Mouse (Mus musculus) neural tube, embryonic 12.5 days (tissue): Measurements from ENCODE around the gene Plekhg5. TPM values are rescaled to one million over a fixed set of nuclear protein-coding genes. Genes with fewer than 3 reads are reported as not detected.

Experiments
- ATAC-seq: fragments of 200-750 bp; cut with Nextera tagmentation; 2 replicates; pipeline ENCODE4 v1.8.0; 2017; ENCODE audit warnings: low read depth, mild to moderate bottlenecking, moderate TSS enrichment, moderate library complexity; ENCODE audit not compliant: low FRiP score
- H3K27ac ChIP-seq: fragments of 300-500 bp; sonication (generic); 2 replicates; pipeline ENCODE4 v1.5.1; 2016
- H3K27me3 ChIP-seq: fragments of 300-500 bp; sonication (generic); replicated peaks from 2 replicates; pipeline ENCODE4 v1.6.1; 2016; ENCODE audit warnings: mild to moderate bottlenecking
- H3K36me3 ChIP-seq: fragments of 300-500 bp; sonication (generic); 2 replicates; pipeline ENCODE4 v1.6.1; 2016; ENCODE audit warnings: mild to moderate bottlenecking
- H3K4me1 ChIP-seq: fragments of 300-500 bp; sonication (generic); 2 replicates; pipeline ENCODE4 v1.6.1; 2016
- H3K4me2 ChIP-seq: fragments of 300-500 bp; sonication (generic); replicated peaks from 2 replicates; pipeline ENCODE4 v1.6.1; 2016; ENCODE audit warnings: mild to moderate bottlenecking
- H3K4me3 ChIP-seq: fragments of 300-500 bp; sonication (generic); 2 replicates; pipeline ENCODE4 v1.5.1; 2016
- H3K9ac ChIP-seq: fragments of 300-500 bp; sonication (generic); 2 replicates; pipeline ENCODE4 v1.6.1; 2016; ENCODE audit warnings: mild to moderate bottlenecking
- H3K9me3 ChIP-seq: fragments of 300-500 bp; sonication (generic); 2 replicates; pipeline ENCODE4 v1.6.1; 2016; ENCODE audit warnings: mild to moderate bottlenecking
- WGBS: fragments of 180-500 bp; shearing (Covaris S2); methylation state at CpG from one replicate; pipeline ENCODE4 v1.1.7; 2016; 5-methylcytosine and 5-hydroxymethylcytosine counted together
- polyA plus RNA-seq: library from polyadenylated mRNA; unstranded; fragments of >200 nt; fragmentation: Nextera tagmentation; extraction: Ambion mirVana; gene quantifications from 2 replicates; pipeline ENCODE4 v1.2.1, GENCODE M21; 2016

The Plekhg5 gene
- polyA plus RNA-seq, 1 experiment from 2014 or later = 10.6 TPM

DNA sequence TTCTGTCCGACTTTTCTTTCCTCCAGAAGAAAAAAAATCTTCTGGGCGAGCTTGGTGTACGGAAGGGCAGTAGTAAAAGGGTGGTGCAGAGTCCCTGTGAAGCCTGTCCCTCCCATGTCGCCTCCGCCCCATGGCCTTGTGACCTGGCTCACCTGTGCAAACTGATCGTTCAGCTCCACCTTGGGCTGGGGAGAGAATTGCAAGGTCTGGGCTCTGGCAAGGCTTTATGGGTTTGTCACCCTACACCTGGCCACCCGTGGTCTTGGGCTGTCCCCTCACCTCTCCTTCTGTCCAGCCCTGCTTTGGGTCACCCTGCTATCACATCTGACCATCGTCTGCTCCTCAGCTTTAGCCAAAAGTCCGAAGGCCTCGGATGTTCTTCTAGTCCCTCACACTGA, 60.5 kb downstream of the Plekhg5 start:
- ATAC-seq = no peak
- Histone ChIP-seq H3K36me3 (no peaks in the 10 kb centered on the region), H3K9me3 (no peaks in the 10 kb centered on the region), H3K27ac (no peak overlapping the region), H3K4me2 (no peak overlapping the region), H3K9ac (no peak overlapping the region), H3K4me3 (no peak overlapping the region), H3K27me3 (peaks cover 83% of the 10 kb centered on the region), H3K4me1 (peaks cover 20% of the 10 kb centered on the region)
- WGBS = 20% methylated on average over 10 of the region's 10 CpGs

DNA sequence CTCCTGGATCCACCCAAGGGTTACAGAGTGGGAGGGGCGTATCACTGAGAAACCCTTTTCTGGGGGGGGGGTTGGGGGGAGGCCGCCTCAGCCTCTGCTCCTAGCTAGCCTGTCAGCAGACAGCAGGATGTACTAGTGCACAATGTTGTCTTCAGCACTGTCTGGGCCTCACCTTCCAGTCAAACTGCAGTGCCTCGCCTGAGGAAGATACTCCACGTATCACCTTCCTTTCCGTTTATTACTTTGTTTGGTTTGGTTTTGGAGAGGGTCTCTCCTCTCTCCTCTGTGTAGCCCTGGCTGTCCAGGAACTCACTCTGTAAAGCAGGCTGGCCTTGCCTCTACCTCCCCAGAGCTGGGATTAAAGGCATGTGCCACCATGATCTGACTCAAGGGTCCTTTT, 60.9 kb downstream of the Plekhg5 start:
- Histone ChIP-seq H3K4me2 (no peak overlapping the region), H3K27ac (no peak overlapping the region), H3K36me3 (no peaks in the 10 kb centered on the region), H3K4me3 (no peak overlapping the region), H3K4me1 (peaks cover 20% of the 10 kb centered on the region), H3K27me3 (peaks cover 82% of the 10 kb centered on the region), H3K9me3 (no peaks in the 10 kb centered on the region), H3K9ac (no peak overlapping the region)
- WGBS = 44% methylated on average over 5 of the region's 5 CpGs
- no peak for ATAC-seq

DNA sequence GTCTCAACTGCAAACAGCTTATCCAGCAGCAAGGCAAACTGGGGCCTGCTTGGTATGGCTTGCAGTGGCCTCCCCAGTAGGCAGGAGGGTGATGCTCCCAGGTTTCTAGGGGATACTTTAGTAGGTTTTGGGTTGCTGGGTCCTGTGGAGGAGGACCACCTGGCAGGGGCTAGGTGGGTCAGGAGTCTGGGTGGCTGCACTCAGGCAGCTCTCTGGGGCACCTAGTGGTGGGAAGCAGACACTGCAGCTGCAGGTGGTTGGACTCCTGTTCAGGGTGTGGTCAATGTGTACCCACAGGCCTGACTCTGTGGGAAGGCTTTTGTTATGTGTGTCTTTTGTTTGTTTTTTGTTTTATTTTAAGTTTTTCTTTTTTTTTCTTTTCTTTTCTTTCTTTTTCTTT, 62.2 kb downstream of the Plekhg5 start:
- no peaks in the 10 kb centered on the region for H3K9me3 ChIP-seq
- no peak for ATAC-seq
- H3K9ac ChIP-seq = no peak overlapping the region
- H3K36me3 ChIP-seq = no peaks in the 10 kb centered on the region
- peaks cover 29% of the 10 kb centered on the region for H3K4me1 ChIP-seq
- peaks cover 77% of the 10 kb centered on the region for H3K27me3 ChIP-seq
- no peak overlapping the region for H3K27ac ChIP-seq
- no peak overlapping the region for H3K4me2 ChIP-seq
- H3K4me3 ChIP-seq = no peak overlapping the region

DNA sequence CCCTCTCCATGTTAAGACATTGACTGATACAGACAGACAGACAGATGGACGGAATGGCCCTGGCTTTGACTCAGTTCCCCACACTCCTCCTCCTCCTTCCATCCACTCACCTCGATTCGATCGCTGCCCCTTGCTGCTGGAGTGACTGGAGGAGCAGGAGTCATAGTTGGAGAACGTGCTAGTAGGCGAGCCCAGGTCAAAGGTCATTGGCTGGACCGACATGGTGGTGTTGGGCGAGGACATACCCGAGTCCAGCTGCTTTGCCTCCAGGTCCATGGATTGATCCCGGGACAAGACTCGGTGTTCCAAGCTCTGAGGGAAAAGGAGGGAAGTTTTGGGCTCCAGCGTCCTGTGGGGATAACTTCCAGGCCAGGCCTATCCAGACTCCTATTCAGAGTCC, 63.1 kb downstream of the Plekhg5 start:
- H3K4me1 ChIP-seq = peaks cover 28% of the 10 kb centered on the region
- H3K9me3 ChIP-seq = no peaks in the 10 kb centered on the region
- H3K27ac ChIP-seq = no peak overlapping the region
- H3K4me3 ChIP-seq = no peak overlapping the region
- peaks cover 68% of the 10 kb centered on the region for H3K27me3 ChIP-seq
- no peak overlapping the region for H3K4me2 ChIP-seq
- WGBS = 83% methylated on average over 12 of the region's 12 CpGs
- no peak overlapping the region for H3K9ac ChIP-seq
- H3K36me3 ChIP-seq = no peaks in the 10 kb centered on the region
- ATAC-seq = no peak

DNA sequence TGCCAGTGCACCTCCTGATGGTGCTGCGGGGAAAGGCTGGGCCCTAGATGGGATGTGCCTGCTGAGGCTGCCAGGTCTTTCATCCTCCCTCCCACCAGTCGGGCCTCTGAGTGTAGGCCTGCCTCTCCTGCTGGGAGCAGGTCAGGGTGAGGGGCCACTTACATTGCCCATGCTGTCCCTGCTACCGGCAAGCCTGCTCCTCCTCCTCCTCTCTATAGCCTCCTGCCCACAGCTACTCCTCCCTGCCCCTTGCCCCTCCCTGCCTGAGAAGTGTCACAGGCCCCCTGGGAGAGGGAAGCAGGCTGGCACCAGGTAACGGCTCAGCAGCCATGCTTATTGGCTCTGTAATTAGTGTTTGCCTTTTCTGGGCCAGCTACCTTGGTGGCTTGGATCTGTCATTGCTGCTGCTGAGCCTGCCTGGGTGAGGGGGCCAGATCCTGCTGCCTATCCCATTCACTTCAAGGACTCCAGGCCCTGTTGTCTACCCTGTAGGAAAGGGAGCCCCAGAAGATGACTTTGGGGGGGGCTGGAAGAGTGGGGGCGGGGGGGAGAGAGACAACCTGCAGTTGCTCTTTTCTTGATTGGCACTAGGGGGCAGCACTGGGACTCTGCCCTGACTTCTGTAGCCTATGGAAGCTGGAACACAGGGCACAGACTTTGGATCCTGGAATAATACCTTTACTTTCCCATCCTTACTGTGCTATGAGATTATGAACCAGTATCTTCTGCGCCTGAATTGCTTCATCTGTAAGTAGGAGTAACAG, 64.0 kb downstream of the Plekhg5 start:
- WGBS = 25% methylated on average over 6 of the region's 6 CpGs
- Histone ChIP-seq H3K4me3 (no peak overlapping the region), H3K4me2 (no peak overlapping the region), H3K9me3 (no peaks in the 10 kb centered on the region), H3K36me3 (no peaks in the 10 kb centered on the region), H3K27me3 (peaks cover 59% of the 10 kb centered on the region), H3K9ac (no peak overlapping the region), H3K4me1 (peaks cover 19% of the 10 kb centered on the region), H3K27ac (no peak overlapping the region)
- no peak for ATAC-seq

DNA sequence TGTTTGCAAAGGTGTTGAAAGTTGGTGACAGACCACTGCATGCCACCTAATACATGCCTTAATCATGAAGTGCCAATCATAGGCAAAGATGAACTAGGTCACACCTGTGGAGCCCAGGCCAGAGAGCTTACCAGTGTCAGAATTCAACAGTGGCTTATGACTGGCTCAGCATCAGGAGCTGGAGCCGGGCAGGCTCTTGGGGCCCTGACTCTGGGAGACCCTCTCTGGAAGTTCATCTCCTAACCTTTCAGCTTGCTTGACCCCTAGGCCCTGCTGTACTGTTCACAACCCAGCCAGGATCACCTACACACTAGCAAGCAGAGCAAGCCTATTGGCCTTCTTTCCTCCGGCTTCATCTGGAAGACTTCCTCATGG, 64.6 kb downstream of the Plekhg5 start:
- no peaks in the 10 kb centered on the region for H3K9me3 ChIP-seq
- no peak for ATAC-seq
- H3K9ac ChIP-seq = no peak overlapping the region
- WGBS = 93% methylated on average over 2 of the region's 2 CpGs
- H3K4me3 ChIP-seq = no peak overlapping the region
- no peak overlapping the region for H3K27ac ChIP-seq
- no peaks in the 10 kb centered on the region for H3K36me3 ChIP-seq
- peaks cover 13% of the 10 kb centered on the region for H3K4me1 ChIP-seq
- peaks cover 57% of the 10 kb centered on the region for H3K27me3 ChIP-seq
- no peak overlapping the region for H3K4me2 ChIP-seq

DNA sequence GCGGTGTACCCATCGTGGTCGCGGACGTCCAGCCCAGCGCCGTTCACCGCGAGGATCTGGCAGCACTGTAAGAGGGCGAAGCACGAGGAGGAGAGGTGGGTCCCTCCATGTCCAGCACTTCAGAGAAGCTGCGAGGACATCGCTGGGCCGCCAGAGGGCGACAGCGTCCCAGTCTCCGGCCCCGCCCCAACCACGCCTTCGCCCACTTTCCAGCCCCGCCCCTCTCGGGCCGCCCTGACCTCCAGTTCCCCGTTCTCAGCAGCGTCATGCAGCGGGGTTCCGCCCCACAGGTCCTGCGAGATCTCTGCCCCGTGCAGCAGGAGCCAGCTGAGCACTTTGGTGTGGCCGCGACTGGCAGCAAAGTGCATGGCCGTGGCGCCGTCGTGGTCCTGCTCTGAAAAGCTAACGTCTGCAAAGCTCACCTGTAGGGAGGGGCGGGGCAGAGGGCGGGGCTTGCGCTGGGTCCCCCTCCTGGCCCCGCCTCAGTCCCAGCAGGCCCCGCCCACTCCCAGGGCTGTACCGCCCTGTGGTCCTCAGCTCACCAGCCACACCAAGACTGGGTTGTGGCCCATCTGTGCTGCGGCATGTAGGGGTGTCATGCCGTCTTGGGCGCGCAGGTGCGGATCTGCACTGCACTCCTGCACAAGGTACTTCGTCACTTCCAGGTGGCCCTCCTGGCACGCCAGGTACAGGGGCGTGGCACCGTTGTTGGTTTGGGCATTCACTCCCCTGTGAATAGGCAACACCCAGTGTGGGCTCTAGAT, 66.4 kb downstream of the Plekhg5 start:
- peak overlapping the region; percentile 65 for H3K4me2 ChIP-seq
- ATAC-seq = peak; percentile 81
- 2% methylated on average over 51 of the region's 51 CpGs for WGBS
- peaks cover 9% of the 10 kb centered on the region for H3K4me1 ChIP-seq
- no peaks in the 10 kb centered on the region for H3K36me3 ChIP-seq
- H3K27ac ChIP-seq = no peak overlapping the region
- H3K27me3 ChIP-seq = peaks cover 39% of the 10 kb centered on the region
- 0 out of 2 replicates have a peak overlapping the region, but pooled peaks have one; percentile 6 for H3K9ac ChIP-seq
- H3K4me3 ChIP-seq = peak overlapping the region; percentile 35
- no peaks in the 10 kb centered on the region for H3K9me3 ChIP-seq

DNA sequence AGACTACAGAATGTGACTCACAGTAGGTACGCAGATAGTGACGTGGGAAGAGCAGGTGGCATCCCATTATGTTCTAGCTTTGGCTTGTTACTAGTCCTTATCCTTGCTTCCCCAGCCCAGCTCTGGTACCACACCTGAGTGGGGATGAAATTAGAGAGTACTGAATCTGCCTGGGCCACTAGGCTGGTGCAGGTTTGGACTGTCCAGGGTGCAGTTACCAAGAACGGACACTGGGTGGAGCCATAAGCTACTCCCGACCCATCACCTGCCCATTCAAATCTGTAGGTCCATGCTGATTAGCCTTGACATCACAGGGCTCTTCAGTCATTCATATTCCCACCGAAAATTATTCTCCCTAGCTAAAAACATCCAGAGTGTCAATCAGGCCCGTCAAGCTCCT, 68.1 kb downstream of the Plekhg5 start:
- ATAC-seq = no peak
- Histone ChIP-seq H3K36me3 (no peaks in the 10 kb centered on the region), H3K9ac (no peak overlapping the region), H3K9me3 (no peaks in the 10 kb centered on the region), H3K4me3 (no peak overlapping the region), H3K4me2 (no peak overlapping the region), H3K27me3 (peaks cover 30% of the 10 kb centered on the region), H3K4me1 (peaks cover 9% of the 10 kb centered on the region), H3K27ac (no peak overlapping the region)
- 32% methylated on average over 6 of the region's 6 CpGs for WGBS

DNA sequence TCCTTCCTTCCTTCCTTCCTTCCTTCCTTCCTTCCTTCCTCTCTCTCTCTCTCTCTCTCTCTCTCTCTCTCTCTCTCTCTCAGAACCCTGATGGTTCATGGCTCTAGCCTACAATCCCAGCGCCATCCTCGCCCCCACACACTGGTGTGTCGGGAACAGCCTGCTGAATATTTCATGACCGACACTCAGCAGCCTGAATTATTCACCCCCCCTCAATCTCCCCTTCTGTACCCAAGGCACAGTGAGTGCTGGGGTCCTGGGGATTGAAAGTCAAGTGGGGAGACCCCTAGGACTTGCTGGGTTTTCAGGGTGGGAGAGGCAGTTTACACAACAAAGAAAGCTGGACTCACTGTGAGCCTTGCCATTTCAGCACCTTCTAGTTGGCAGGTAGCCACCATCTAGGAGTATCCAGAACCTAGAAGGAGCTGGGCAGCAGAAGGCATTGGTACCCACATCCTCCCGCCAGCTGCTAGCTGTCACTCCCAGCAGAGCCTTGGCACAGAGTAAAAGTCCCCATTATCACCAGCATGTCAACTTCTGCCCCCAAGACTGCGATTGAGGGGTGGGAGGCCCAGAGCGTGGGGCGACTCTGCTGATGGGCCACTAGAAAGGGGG, 69.3 kb downstream of the Plekhg5 start:
- no peak overlapping the region for H3K4me3 ChIP-seq
- peaks cover 25% of the 10 kb centered on the region for H3K27me3 ChIP-seq
- ATAC-seq = no peak
- 76% methylated on average over 8 of the region's 8 CpGs for WGBS
- no peak overlapping the region for H3K27ac ChIP-seq
- no peak overlapping the region for H3K9ac ChIP-seq
- no peaks in the 10 kb centered on the region for H3K36me3 ChIP-seq
- H3K4me2 ChIP-seq = no peak overlapping the region
- H3K9me3 ChIP-seq = no peaks in the 10 kb centered on the region
- H3K4me1 ChIP-seq = peaks cover 9% of the 10 kb centered on the region

DNA sequence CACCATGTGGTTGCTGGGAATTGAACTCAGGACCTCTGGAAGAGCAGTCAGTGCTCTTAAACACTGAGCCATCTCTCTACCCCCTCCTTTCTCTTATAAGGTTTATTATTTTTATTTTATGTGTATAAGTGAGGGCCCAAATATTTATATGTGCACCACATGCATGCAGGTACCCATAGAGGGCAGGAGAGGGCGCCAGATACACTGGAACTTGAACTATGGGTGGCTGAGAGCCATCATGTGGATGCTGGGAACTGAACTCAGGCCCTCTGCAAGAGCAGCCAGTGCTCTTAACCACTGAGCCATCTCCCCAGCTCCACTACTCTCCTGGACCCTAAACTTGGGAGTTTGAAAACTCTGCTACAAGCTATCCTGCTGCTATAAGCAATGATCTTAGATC, 71.3 kb downstream of the Plekhg5 start:
- ATAC-seq = no peak
- 12% methylated on average over 1 of the region's 1 CpGs for WGBS
- H3K36me3 ChIP-seq = no peaks in the 10 kb centered on the region
- no peak overlapping the region for H3K4me3 ChIP-seq
- no peak overlapping the region for H3K4me2 ChIP-seq
- peaks cover 16% of the 10 kb centered on the region for H3K27me3 ChIP-seq
- H3K9ac ChIP-seq = no peak overlapping the region
- no peaks in the 10 kb centered on the region for H3K9me3 ChIP-seq
- no peak overlapping the region for H3K27ac ChIP-seq
- peaks cover 5% of the 10 kb centered on the region for H3K4me1 ChIP-seq

DNA sequence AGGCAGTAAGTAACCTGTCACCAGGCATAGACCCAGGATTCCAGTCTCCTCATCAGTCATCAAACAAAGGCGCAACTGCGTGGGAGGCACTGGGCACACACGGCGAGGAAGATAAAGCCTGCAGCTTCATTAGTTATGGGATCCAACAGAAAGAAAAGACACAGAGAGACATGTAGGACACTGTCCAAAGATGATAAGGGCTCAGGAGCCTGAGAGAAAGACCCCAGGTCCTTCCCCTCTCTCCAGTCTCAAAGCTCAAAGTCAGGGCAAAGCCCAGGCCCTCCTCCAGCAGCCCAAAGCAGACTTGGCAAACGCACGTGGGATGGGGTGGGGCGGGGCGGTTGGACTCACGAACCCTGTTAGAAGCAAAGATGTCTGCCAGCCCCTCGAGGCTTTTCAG, 73.2 kb downstream of the Plekhg5 start:
- H3K4me1 ChIP-seq = no peaks in the 10 kb centered on the region
- H3K27ac ChIP-seq = no peak overlapping the region
- H3K9me3 ChIP-seq = no peaks in the 10 kb centered on the region
- H3K9ac ChIP-seq = no peak overlapping the region
- peaks cover 29% of the 10 kb centered on the region for H3K27me3 ChIP-seq
- WGBS = 67% methylated on average over 10 of the region's 10 CpGs
- H3K4me3 ChIP-seq = no peak overlapping the region
- H3K4me2 ChIP-seq = no peak overlapping the region
- H3K36me3 ChIP-seq = no peaks in the 10 kb centered on the region
- ATAC-seq = no peak

DNA sequence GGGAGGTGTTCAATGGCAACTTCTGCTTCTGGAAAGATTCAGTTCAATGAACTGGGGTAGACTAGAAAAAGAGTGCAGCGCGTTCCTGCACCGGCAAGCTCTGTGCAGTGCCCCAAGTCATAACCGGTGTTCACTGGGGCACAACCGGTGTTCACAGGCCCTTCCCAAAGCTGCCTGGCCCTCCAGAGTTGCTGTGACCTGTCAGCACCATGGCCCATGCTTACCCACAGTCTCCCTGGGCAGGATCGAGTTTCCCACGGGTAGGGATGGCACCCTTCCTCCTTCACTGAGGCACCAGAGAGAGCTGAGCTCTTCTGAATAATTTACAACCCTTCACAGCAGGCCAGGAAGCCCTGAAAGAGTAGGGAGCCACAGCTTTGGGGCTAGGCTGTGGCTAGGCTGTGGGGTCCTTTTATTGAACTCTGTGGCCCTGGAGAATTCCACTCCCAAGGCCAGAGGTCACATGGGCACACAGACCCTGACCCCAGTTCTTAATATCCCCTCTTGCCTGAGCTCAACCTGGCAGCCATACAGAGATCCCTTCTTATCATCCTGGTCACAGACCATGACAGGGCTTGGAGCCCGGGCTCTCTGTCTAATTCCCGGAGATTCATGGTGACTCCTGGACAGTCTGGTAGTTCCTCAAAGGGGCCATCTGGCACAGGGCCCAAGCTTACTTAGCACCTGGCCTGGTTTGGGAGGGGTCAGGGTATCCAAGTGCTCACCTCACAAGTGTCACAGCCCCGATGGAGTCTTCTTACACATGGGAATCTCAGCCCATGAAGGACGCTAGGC, 73.9 kb downstream of the Plekhg5 start:
- Histone ChIP-seq H3K4me2 (no peak overlapping the region), H3K4me3 (no peak overlapping the region), H3K36me3 (no peaks in the 10 kb centered on the region), H3K4me1 (no peaks in the 10 kb centered on the region), H3K27me3 (peaks cover 35% of the 10 kb centered on the region), H3K27ac (no peak overlapping the region), H3K9me3 (no peaks in the 10 kb centered on the region), H3K9ac (no peak overlapping the region)
- no peak for ATAC-seq
- 53% methylated on average over 11 of the region's 11 CpGs for WGBS
